Mouse (Mus musculus) erythroblast, embryonic 14.5 days (primary cell): ENCODE measurements at regions not wholly inside any gene's neighbourhood (a gene's known extent, or its start where the extent isn't known, plus 50 kb on each side); places are given as distances from the start of the nearest gene placed in this dataset.
A peak's percentile ranks its signal among the peaks of the same experiment; 100 is the strongest.

Experiments used
- H3K27me3 ChIP-seq: 2 replicates; pipeline ENCODE4 v1.6.1; 2012; ENCODE audit warnings: inconsistent platforms; ENCODE audit not compliant: control insufficient read depth
- H3K36me3 ChIP-seq: 2 replicates; pipeline ENCODE4 v1.6.1; 2012; ENCODE audit warnings: mild to moderate bottlenecking, inconsistent platforms; ENCODE audit not compliant: control insufficient read depth
- H3K4me1 ChIP-seq: 2 replicates; pipeline ENCODE4 v1.6.1; 2012; ENCODE audit warnings: inconsistent platforms; ENCODE audit not compliant: control insufficient read depth
- H3K4me3 ChIP-seq: replicated peaks from 2 replicates; pipeline ENCODE3; 2012; ENCODE audit warnings: moderate library complexity, mild to moderate bottlenecking, inconsistent platforms
- H3K9me3 ChIP-seq: 2 replicates; pipeline ENCODE4 v1.6.1; 2012; ENCODE audit warnings: low read length, inconsistent platforms, mixed read lengths; ENCODE audit not compliant: control insufficient read depth
- GATA1 ChIP-seq: IDR thresholded peaks from 2 replicates; pipeline ENCODE4 v1.6.1; 2012; ENCODE audit warnings: low read length, inconsistent platforms, mixed read lengths
- TAL1 ChIP-seq: IDR thresholded peaks from 3 replicates; pipeline ENCODE4 v1.6.1; 2012; ENCODE audit warnings: low read length, inconsistent platforms, mixed read lengths

GRCm38 (mm10) chr17:75874535-75874934 is 322.8 kb upstream of the Fam98a start:
- H3K36me3 ChIP-seq: no peaks in the 10 kb centered on the region
- no peaks in the 10 kb centered on the region for H3K27me3 ChIP-seq
- TF ChIP-seq GATA1: no peak
- TF ChIP-seq TAL1: no peak
- H3K9me3 ChIP-seq: no peaks in the 10 kb centered on the region
- H3K4me1 ChIP-seq: no peaks in the 10 kb centered on the region
- no peak overlapping the region for H3K4me3 ChIP-seq

GRCm38 (mm10) chr17:75870492-75870891 is 318.7 kb upstream of the Fam98a start:
- no peaks in the 10 kb centered on the region for H3K36me3 ChIP-seq
- no peaks in the 10 kb centered on the region for H3K9me3 ChIP-seq
- no peaks in the 10 kb centered on the region for H3K4me1 ChIP-seq
- H3K4me3 ChIP-seq: no peak overlapping the region
- no peaks in the 10 kb centered on the region for H3K27me3 ChIP-seq
- no peak for TF ChIP-seq TAL1
- no peak for TF ChIP-seq GATA1

- TF ChIP-seq TAL1 (no peak), GATA1 (no peak)
- no peaks in the 10 kb centered on the region for H3K27me3 ChIP-seq
- H3K4me1 ChIP-seq: no peaks in the 10 kb centered on the region
- H3K4me3 ChIP-seq: no peak overlapping the region
- H3K9me3 ChIP-seq: peaks cover 2% of the 10 kb centered on the region; the same call in 1 of the 2 replicates
- H3K36me3 ChIP-seq: no peaks in the 10 kb centered on the region
Measured at GRCm38 (mm10) chr17:75857015-75857414, 305.3 kb upstream of the Fam98a start.

- Histone ChIP-seq H3K4me3 (no peak overlapping the region), H3K9me3 (no peaks in the 10 kb centered on the region; the same call in 1 of the 2 replicates), H3K27me3 (no peaks in the 10 kb centered on the region), H3K4me1 (peaks cover 34% of the 10 kb centered on the region), H3K36me3 (no peaks in the 10 kb centered on the region; the same call in 1 of the 2 replicates)
- TF ChIP-seq TAL1 (no peak), GATA1 (no peak)
Measured at GRCm38 (mm10) chr17:75815997-75816626, 264.4 kb upstream of the Fam98a start.

- H3K9me3 ChIP-seq: no peaks in the 10 kb centered on the region; the same call in 1 of the 2 replicates
- TF ChIP-seq TAL1 (peak; percentile 86), GATA1 (peak; percentile 83)
- no peaks in the 10 kb centered on the region for H3K27me3 ChIP-seq
- H3K36me3 ChIP-seq: no peaks in the 10 kb centered on the region; the same call in 1 of the 2 replicates
- peaks cover 70% of the 10 kb centered on the region for H3K4me1 ChIP-seq
- no peak overlapping the region for H3K4me3 ChIP-seq
Measured at GRCm38 (mm10) chr17:75812163-75812562, 260.4 kb upstream of the Fam98a start.

GRCm38 (mm10) chr17:75808524-75809326 is 257.0 kb upstream of the Fam98a start:
- no peaks in the 10 kb centered on the region for H3K9me3 ChIP-seq
- TF ChIP-seq GATA1: no peak
- no peak for TF ChIP-seq TAL1
- H3K4me3 ChIP-seq: no peak overlapping the region
- no peaks in the 10 kb centered on the region for H3K27me3 ChIP-seq
- no peaks in the 10 kb centered on the region; the same call in 1 of the 2 replicates for H3K36me3 ChIP-seq
- peaks cover 65% of the 10 kb centered on the region for H3K4me1 ChIP-seq

GRCm38 (mm10) chr17:75808025-75808424 is 256.3 kb upstream of the Fam98a start:
- Histone ChIP-seq H3K4me3 (no peak overlapping the region), H3K4me1 (peaks cover 60% of the 10 kb centered on the region), H3K27me3 (no peaks in the 10 kb centered on the region), H3K9me3 (no peaks in the 10 kb centered on the region), H3K36me3 (no peaks in the 10 kb centered on the region; the same call in 1 of the 2 replicates)
- peak; percentile 74 for TF ChIP-seq TAL1
- TF ChIP-seq GATA1: peak; percentile 71

GRCm38 (mm10) chr17:75804358-75804757 is 252.6 kb upstream of the Fam98a start:
- Histone ChIP-seq H3K9me3 (no peaks in the 10 kb centered on the region), H3K36me3 (no peaks in the 10 kb centered on the region), H3K4me3 (no peak overlapping the region), H3K4me1 (peaks cover 28% of the 10 kb centered on the region), H3K27me3 (no peaks in the 10 kb centered on the region)
- TF ChIP-seq TAL1: no peak
- TF ChIP-seq GATA1: no peak

GRCm38 (mm10) chr17:75796380-75796779 is 244.6 kb upstream of the Fam98a start:
- TF ChIP-seq TAL1 (no peak), GATA1 (no peak)
- Histone ChIP-seq H3K4me3 (no peak overlapping the region), H3K4me1 (no peaks in the 10 kb centered on the region), H3K9me3 (no peaks in the 10 kb centered on the region), H3K36me3 (no peaks in the 10 kb centered on the region), H3K27me3 (peaks cover 5% of the 10 kb centered on the region; the same call in 1 of the 2 replicates)
